Mouse (Mus musculus) stomach, embryonic 15.5 days (tissue): ENCODE data around the gene Ets2. TPM values are rescaled to one million over a fixed set of nuclear protein-coding genes. Genes with fewer than 3 reads are reported as not detected.

ENCODE experiments used
- ATAC-seq: fragments of 200-750 bp; cut with Nextera tagmentation; 2 replicates; pipeline ENCODE4 v1.8.0; 2017; ENCODE audit warnings: low read depth, moderate number of reproducible peaks, moderate TSS enrichment; ENCODE audit not compliant: insufficient read depth, low FRiP score
- H3K27ac ChIP-seq: fragments of 300-500 bp; sonication (generic); 2 replicates; pipeline ENCODE4 v1.5.1; 2015; ENCODE audit warnings: mild to moderate bottlenecking, inconsistent platforms
- H3K27me3 ChIP-seq: fragments of 300-500 bp; sonication (generic); replicated peaks from 2 replicates; pipeline ENCODE4 v1.6.1; 2015; ENCODE audit warnings: inconsistent platforms
- H3K36me3 ChIP-seq: fragments of 300-500 bp; sonication (generic); 2 replicates; pipeline ENCODE4 v1.6.1; 2015; ENCODE audit warnings: inconsistent platforms
- H3K4me1 ChIP-seq: fragments of 300-500 bp; sonication (generic); 2 replicates; pipeline ENCODE4 v1.6.1; 2015; ENCODE audit warnings: inconsistent platforms
- H3K4me2 ChIP-seq: fragments of 300-500 bp; sonication (generic); 2 replicates; pipeline ENCODE4 v1.6.1; 2015; ENCODE audit warnings: mild to moderate bottlenecking, inconsistent platforms
- H3K4me3 ChIP-seq: fragments of 300-500 bp; sonication (generic); replicated peaks from 2 replicates; pipeline ENCODE4 v1.5.1; 2015; ENCODE audit warnings: inconsistent platforms
- H3K9ac ChIP-seq: fragments of 300-500 bp; sonication (generic); 2 replicates; pipeline ENCODE4 v1.6.1; 2015; ENCODE audit warnings: inconsistent platforms
- H3K9me3 ChIP-seq: fragments of 300-500 bp; sonication (generic); 2 replicates; pipeline ENCODE4 v1.6.1; 2016; ENCODE audit warnings: inconsistent platforms
- WGBS: fragments of 180-500 bp; shearing (Covaris S2); methylation state at CpG from one replicate; pipeline ENCODE4 v1.1.7; 2015; 5-methylcytosine and 5-hydroxymethylcytosine counted together
- polyA plus RNA-seq: library from polyadenylated mRNA; unstranded; fragments of >200 nt; fragmentation: Nextera tagmentation; extraction: Ambion mirVana; gene quantifications from 2 replicates; pipeline ENCODE4 v1.2.1, GENCODE M21; 2015

Ets2 gene
- polyA plus RNA-seq, 1 experiment from 2014 or later = 59.2 TPM

- Histone ChIP-seq H3K9ac (no peak overlapping the region), H3K4me3 (no peak overlapping the region), H3K36me3 (no peaks in the 10 kb centered on the region), H3K9me3 (no peaks in the 10 kb centered on the region), H3K4me1 (0 out of 2 replicates have a peak, but pooled peaks cover 7% of the 10 kb centered on the region), H3K27ac (no peak overlapping the region), H3K4me2 (no peak overlapping the region), H3K27me3 (no peaks in the 10 kb centered on the region)
- WGBS = 42% methylated on average over 19 of the region's 19 CpGs
- ATAC-seq = no peak
Observed at GRCm38 (mm10) chr16:95668151-95668993, 33.5 kb upstream of the Ets2 start.

- H3K36me3 ChIP-seq = no peaks in the 10 kb centered on the region
- H3K9ac ChIP-seq = no peak overlapping the region
- H3K4me1 ChIP-seq = peaks cover under 1% of the 10 kb centered on the region; the same call in 1 of the 2 replicates
- peak overlapping the region; percentile 45 for H3K4me2 ChIP-seq
- 49% methylated on average over 5 of the region's 5 CpGs for WGBS
- H3K4me3 ChIP-seq = peak overlapping the region; percentile 24
- H3K27me3 ChIP-seq = no peaks in the 10 kb centered on the region
- peak; percentile 79 for ATAC-seq
- H3K9me3 ChIP-seq = no peaks in the 10 kb centered on the region
- peak overlapping the region; percentile 91 for H3K27ac ChIP-seq
Observed at GRCm38 (mm10) chr16:95674452-95674921, 27.4 kb upstream of the Ets2 start.

- Histone ChIP-seq H3K4me3 (no peak overlapping the region), H3K4me1 (no peaks in the 10 kb centered on the region; the same call in 1 of the 2 replicates), H3K27me3 (no peaks in the 10 kb centered on the region), H3K4me2 (no peak overlapping the region), H3K36me3 (no peaks in the 10 kb centered on the region), H3K27ac (peak overlapping the region; percentile 70), H3K9me3 (no peaks in the 10 kb centered on the region), H3K9ac (no peak overlapping the region)
- 46% methylated on average over 11 of the region's 11 CpGs for WGBS
- ATAC-seq = peak; percentile 74
Observed at GRCm38 (mm10) chr16:95675212-95675611, 26.7 kb upstream of the Ets2 start.

GRCm38 (mm10) chr16:95676668-95677067 lies 25.2 kb upstream of the Ets2 start:
- Histone ChIP-seq H3K4me2 (no peak overlapping the region), H3K27me3 (no peaks in the 10 kb centered on the region), H3K9ac (no peak overlapping the region), H3K4me3 (no peak overlapping the region), H3K36me3 (no peaks in the 10 kb centered on the region), H3K4me1 (no peaks in the 10 kb centered on the region; the same call in 1 of the 2 replicates), H3K9me3 (no peaks in the 10 kb centered on the region), H3K27ac (no peak overlapping the region)
- ATAC-seq = no peak
- 83% methylated on average over 3 of the region's 3 CpGs for WGBS

- peak overlapping the region; percentile 63 for H3K27ac ChIP-seq
- H3K4me1 ChIP-seq = no peaks in the 10 kb centered on the region
- no peaks in the 10 kb centered on the region for H3K27me3 ChIP-seq
- H3K9me3 ChIP-seq = no peaks in the 10 kb centered on the region
- no peaks in the 10 kb centered on the region for H3K36me3 ChIP-seq
- H3K9ac ChIP-seq = no peak overlapping the region
- H3K4me3 ChIP-seq = no peak overlapping the region
- peak; percentile 85 for ATAC-seq
- H3K4me2 ChIP-seq = no peak overlapping the region
- WGBS = 72% methylated on average over 6 of the region's 6 CpGs
Observed at GRCm38 (mm10) chr16:95682431-95682892, 19.4 kb upstream of the Ets2 start.

- no peak overlapping the region for H3K4me2 ChIP-seq
- no peak overlapping the region for H3K4me3 ChIP-seq
- no peaks in the 10 kb centered on the region for H3K36me3 ChIP-seq
- H3K4me1 ChIP-seq = no peaks in the 10 kb centered on the region
- WGBS = 41% methylated on average over 2 of the region's 2 CpGs
- H3K27ac ChIP-seq = no peak overlapping the region
- H3K27me3 ChIP-seq = no peaks in the 10 kb centered on the region
- H3K9me3 ChIP-seq = no peaks in the 10 kb centered on the region
- no peak for ATAC-seq
- no peak overlapping the region for H3K9ac ChIP-seq
Observed at GRCm38 (mm10) chr16:95685807-95686206, 16.1 kb upstream of the Ets2 start.

GRCm38 (mm10) chr16:95686246-95686645 lies 15.6 kb upstream of the Ets2 start:
- Histone ChIP-seq H3K4me3 (no peak overlapping the region), H3K27ac (no peak overlapping the region), H3K27me3 (no peaks in the 10 kb centered on the region), H3K9me3 (no peaks in the 10 kb centered on the region), H3K36me3 (no peaks in the 10 kb centered on the region), H3K4me1 (no peaks in the 10 kb centered on the region), H3K9ac (no peak overlapping the region), H3K4me2 (no peak overlapping the region)
- no peak for ATAC-seq
- 73% methylated on average over 6 of the region's 6 CpGs for WGBS

GRCm38 (mm10) chr16:95686901-95687300 lies 15.0 kb upstream of the Ets2 start:
- H3K9ac ChIP-seq = no peak overlapping the region
- H3K4me3 ChIP-seq = no peak overlapping the region
- ATAC-seq = no peak
- whole genome bisulfite sequencing = 90% methylated on average over 8 of the region's 8 CpGs
- H3K27ac ChIP-seq = no peak overlapping the region
- H3K4me1 ChIP-seq = no peaks in the 10 kb centered on the region
- no peaks in the 10 kb centered on the region for H3K36me3 ChIP-seq
- H3K9me3 ChIP-seq = no peaks in the 10 kb centered on the region
- H3K27me3 ChIP-seq = no peaks in the 10 kb centered on the region
- no peak overlapping the region for H3K4me2 ChIP-seq

- ATAC-seq = no peak
- no peaks in the 10 kb centered on the region for H3K27me3 ChIP-seq
- H3K4me2 ChIP-seq = no peak overlapping the region
- no peaks in the 10 kb centered on the region for H3K9me3 ChIP-seq
- WGBS = 83% methylated on average over 4 of the region's 4 CpGs
- H3K4me1 ChIP-seq = no peaks in the 10 kb centered on the region
- H3K36me3 ChIP-seq = no peaks in the 10 kb centered on the region
- H3K9ac ChIP-seq = no peak overlapping the region
- H3K27ac ChIP-seq = no peak overlapping the region
- H3K4me3 ChIP-seq = no peak overlapping the region
Observed at GRCm38 (mm10) chr16:95688010-95688409, 13.9 kb upstream of the Ets2 start.

GRCm38 (mm10) chr16:95696599-95696998 lies 5.3 kb upstream of the Ets2 start:
- Histone ChIP-seq H3K9me3 (no peaks in the 10 kb centered on the region), H3K27ac (no peak overlapping the region), H3K9ac (no peak overlapping the region), H3K36me3 (no peaks in the 10 kb centered on the region), H3K27me3 (no peaks in the 10 kb centered on the region), H3K4me3 (no peak overlapping the region), H3K4me1 (peaks cover 16% of the 10 kb centered on the region), H3K4me2 (no peak overlapping the region)
- 41% methylated on average over 6 of the region's 6 CpGs for WGBS
- ATAC-seq = no peak

- H3K27me3 ChIP-seq = no peaks in the 10 kb centered on the region
- no peak overlapping the region for H3K4me3 ChIP-seq
- peak overlapping the region; percentile 80 for H3K27ac ChIP-seq
- 49% methylated on average over 3 of the region's 3 CpGs for WGBS
- H3K4me2 ChIP-seq = no peak overlapping the region
- H3K36me3 ChIP-seq = no peaks in the 10 kb centered on the region
- H3K9ac ChIP-seq = no peak overlapping the region
- no peaks in the 10 kb centered on the region for H3K9me3 ChIP-seq
- ATAC-seq = no peak
- peaks cover 25% of the 10 kb centered on the region for H3K4me1 ChIP-seq
Observed at GRCm38 (mm10) chr16:95699721-95700120, 2.2 kb upstream of the Ets2 start.

GRCm38 (mm10) chr16:95700224-95700623 lies 1.7 kb upstream of the Ets2 start:
- 52% methylated on average over 7 of the region's 7 CpGs for WGBS
- H3K9me3 ChIP-seq = no peaks in the 10 kb centered on the region
- no peak for ATAC-seq
- H3K4me1 ChIP-seq = peaks cover 26% of the 10 kb centered on the region
- H3K27me3 ChIP-seq = no peaks in the 10 kb centered on the region
- H3K4me3 ChIP-seq = no peak overlapping the region
- H3K36me3 ChIP-seq = no peaks in the 10 kb centered on the region
- H3K9ac ChIP-seq = no peak overlapping the region
- peak overlapping the region; percentile 80 for H3K27ac ChIP-seq
- H3K4me2 ChIP-seq = no peak overlapping the region
